Mouse (Mus musculus) G1E (cell line): Measurements from ENCODE around the gene Gm49368. TPM values are rescaled to one million over a fixed set of nuclear protein-coding genes. Genes with fewer than 3 reads are reported as not detected.
"Not testable (repeated sequence)": the region's sequence is repeated elsewhere in the genome, so short reads cannot be mapped to it uniquely, and the experiment has no call there.

ENCODE experiments used
- ATAC-seq: 2 replicates; pipeline ENCODE4 v1.8.0; 2016; ENCODE audit warnings: mild to moderate bottlenecking; ENCODE audit not compliant: insufficient number of reproducible peaks, poor library complexity, low FRiP score, severe bottlenecking; ENCODE audit errors: extremely low read depth
- DNase-seq: peaks from one replicate; pipeline ENCODE4 v3.0.0; 2012; ENCODE audit warnings: low spot score
- H3K27me3 ChIP-seq: 2 replicates; pipeline ENCODE4 v1.6.1; 2012; ENCODE audit warnings: mild to moderate bottlenecking, low read length, inconsistent platforms; ENCODE audit not compliant: insufficient read depth
- H3K36me3 ChIP-seq: replicated peaks from 2 replicates; pipeline ENCODE3; 2012; ENCODE audit warnings: mild to moderate bottlenecking, inconsistent platforms
- H3K4me1 ChIP-seq: 2 replicates; pipeline ENCODE4 v1.6.1; 2012; ENCODE audit warnings: low read depth, low read length, inconsistent platforms, mixed read lengths; ENCODE audit not compliant: insufficient read depth
- H3K4me3 ChIP-seq: 2 replicates; pipeline ENCODE4 v1.5.1; 2012; ENCODE audit warnings: low read depth, mild to moderate bottlenecking, inconsistent platforms, low read length, moderate library complexity, mixed read lengths
- H3K9me3 ChIP-seq: replicated peaks from 2 replicates; pipeline ENCODE4 v1.6.1; 2012; ENCODE audit warnings: inconsistent platforms
- CTCF ChIP-seq: IDR thresholded peaks from 2 replicates; pipeline ENCODE4 v1.5.1; 2012; ENCODE audit warnings: low read depth, low read length, inconsistent platforms, mixed read lengths
- GATA1 ChIP-seq: IDR thresholded peaks from 2 replicates; pipeline ENCODE4 v1.6.1; 2012; ENCODE audit warnings: borderline replicate concordance, low read length, inconsistent platforms, mixed read lengths
- GATA2 ChIP-seq: IDR thresholded peaks from 2 replicates; pipeline ENCODE4 v1.6.1; 2012; ENCODE audit warnings: low read depth, low read length, inconsistent platforms, borderline replicate concordance
- POLR2AphosphoS5 ChIP-seq: IDR thresholded peaks from 2 replicates; pipeline ENCODE4 v1.6.1; 2012; ENCODE audit warnings: low read depth, low read length, inconsistent platforms; ENCODE audit not compliant: insufficient replicate concordance
- TAL1 ChIP-seq: conservative IDR thresholded peaks from 2 replicates; pipeline ENCODE4 v1.6.1; 2012; ENCODE audit warnings: low read depth, low read length, inconsistent platforms, mixed read lengths
- polyA plus RNA-seq: library from polyadenylated mRNA; stranded (reverse); fragments of >175 nt; gene quantifications from 2 replicates; pipeline ENCODE4 v1.2.3, GENCODE M21; 2012
- total RNA-seq, 2 experiments: library from RNA; stranded (forward) in 1 of 2; stranded (reverse) in 1 of 2; fragments of 200-1000 nt in 1 of 2; fragments of >200 nt in 1 of 2; fragmentation: Nextera tagmentation in 1 of 2; gene quantifications; 2 replicates each; pipeline ENCODE4 v1.2.3; 2014 to 2017

Gm49368 gene
- not detected in 2 replicates for total RNA-seq (2014; fragmentation: Nextera tagmentation)
- total RNA-seq (2017): not detected in 2 replicates
- polyA plus RNA-seq: 0.03 TPM in 1 of 2 replicates, not detected in the other

DNA sequence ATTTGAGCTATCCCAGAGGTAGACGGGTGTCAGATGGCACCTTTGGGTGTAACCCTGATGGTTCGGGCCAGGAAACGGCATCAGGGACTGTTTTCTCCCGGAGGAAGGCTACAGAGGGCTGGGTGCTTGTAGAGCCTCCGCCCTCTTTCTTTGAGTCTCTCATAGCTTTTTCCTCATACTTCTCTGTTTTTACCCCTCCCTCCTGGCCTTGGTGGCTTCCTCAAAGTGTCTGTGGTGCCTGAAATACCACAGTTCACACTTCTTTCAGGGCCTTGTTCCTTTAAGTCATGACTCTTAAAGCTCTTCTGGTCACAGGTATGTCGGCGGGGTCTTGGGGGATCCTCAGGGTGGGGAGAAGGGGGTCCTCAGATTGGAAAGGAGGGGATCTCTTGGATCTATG is at the start of gene Gm49368, which contains the start of gene Itgam:
Gene Gm49368, plus strand, starts transcription at position 228 of the 400 bp plus-strand sequence.
Gene Itgam, plus strand, starts transcription at position 185 of the 400 bp plus-strand sequence.
- Histone ChIP-seq H3K9me3 (no peaks in the 10 kb centered on the region), H3K27me3 (peaks cover 13% of the 10 kb centered on the region), H3K4me1 (peaks cover 2% of the 10 kb centered on the region; the same call in 1 of the 2 replicates), H3K4me3 (no peak within 1 kb of the TSS), H3K36me3 (no peaks in the 10 kb centered on the region)
- DNase-seq (no peak), ATAC-seq (no peak)
- TF ChIP-seq GATA1: no peak
- TF ChIP-seq TAL1: no peak
- no peak for TF ChIP-seq POLR2AphosphoS5
- TF ChIP-seq CTCF: no peak
- TF ChIP-seq GATA2: no peak

DNA sequence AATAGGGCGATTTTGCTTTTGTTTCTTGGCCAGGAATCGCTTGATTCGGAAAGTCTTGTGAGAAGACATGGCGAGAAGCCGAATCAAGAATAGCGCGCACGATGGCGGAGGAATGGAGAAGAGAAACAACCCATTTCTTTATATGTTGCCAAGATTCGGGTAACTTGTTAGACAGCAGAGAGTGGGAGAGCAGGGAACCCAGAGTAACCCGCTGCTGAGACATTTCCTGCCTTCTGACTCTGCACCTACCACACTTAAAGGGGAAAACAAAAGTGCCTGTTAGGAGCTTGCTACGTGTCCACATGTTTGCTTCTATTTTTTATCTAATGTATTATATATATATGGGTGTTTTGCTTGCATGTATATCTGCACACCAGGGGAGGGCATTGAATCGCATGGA is 49.4 kb upstream of the Gm49368 start:
- H3K36me3 ChIP-seq: no peaks in the 10 kb centered on the region
- no peak overlapping the region for H3K4me3 ChIP-seq
- ATAC-seq (no peak), DNase-seq (no peak)
- TF ChIP-seq GATA2: no peak
- TF ChIP-seq TAL1: no peak
- H3K4me1 ChIP-seq: no peaks in the 10 kb centered on the region
- H3K9me3 ChIP-seq: no peaks in the 10 kb centered on the region
- H3K27me3 ChIP-seq: peaks cover 32% of the 10 kb centered on the region

DNA sequence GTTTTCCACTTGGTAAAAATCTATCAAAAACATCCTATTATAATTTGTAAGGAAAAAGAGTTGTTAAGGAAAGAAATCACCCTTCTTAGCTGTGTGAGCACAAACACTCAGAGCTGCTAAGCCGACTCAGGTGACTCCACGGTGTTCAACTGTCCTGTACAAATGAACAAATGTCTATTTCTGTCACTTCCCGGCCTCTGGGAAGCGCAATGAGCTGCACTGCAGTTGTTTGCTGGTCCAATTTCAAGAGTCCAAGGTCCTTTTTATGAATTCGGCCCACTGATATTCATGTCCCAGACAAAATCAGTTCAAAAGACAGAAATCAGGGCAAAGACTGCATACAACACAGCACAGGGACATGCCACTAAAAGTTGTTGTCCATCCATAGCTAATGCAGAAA is 46.3 kb upstream of the Gm49368 start:
- H3K9me3 ChIP-seq, ATAC-seq, DNase-seq, H3K4me1 ChIP-seq, H3K36me3 ChIP-seq, H3K4me3 ChIP-seq: not testable (repeated sequence)
- peaks cover 17% of the 10 kb centered on the region for H3K27me3 ChIP-seq

DNA sequence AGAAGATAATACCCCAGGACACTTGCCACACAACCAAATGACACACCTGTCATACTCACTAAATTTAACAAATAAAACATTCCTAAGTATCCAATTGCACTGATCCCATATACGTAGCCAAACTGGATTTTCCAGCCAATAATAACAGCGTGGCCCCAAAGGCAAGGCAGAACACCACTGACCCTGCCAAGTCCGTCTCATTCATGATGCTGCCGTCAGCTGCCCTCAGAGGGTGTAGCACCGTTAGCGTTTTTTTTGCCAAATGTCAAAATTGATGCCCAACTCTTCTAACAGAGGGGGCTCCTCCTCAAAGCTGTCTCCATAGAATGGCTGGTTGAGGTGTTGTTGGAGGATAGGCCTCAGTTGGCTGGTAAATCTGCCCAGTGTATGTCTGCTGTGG is 45.8 kb upstream of the Gm49368 start:
- Histone ChIP-seq H3K4me1 (no peaks in the 10 kb centered on the region), H3K4me3 (no peak overlapping the region), H3K9me3 (no peaks in the 10 kb centered on the region), H3K36me3 (no peaks in the 10 kb centered on the region), H3K27me3 (peaks cover 17% of the 10 kb centered on the region)
- ATAC-seq (no peak), DNase-seq (no peak)
- TF ChIP-seq GATA2 (no peak), GATA1 (no peak), CTCF (no peak), POLR2AphosphoS5 (no peak), TAL1 (no peak)

DNA sequence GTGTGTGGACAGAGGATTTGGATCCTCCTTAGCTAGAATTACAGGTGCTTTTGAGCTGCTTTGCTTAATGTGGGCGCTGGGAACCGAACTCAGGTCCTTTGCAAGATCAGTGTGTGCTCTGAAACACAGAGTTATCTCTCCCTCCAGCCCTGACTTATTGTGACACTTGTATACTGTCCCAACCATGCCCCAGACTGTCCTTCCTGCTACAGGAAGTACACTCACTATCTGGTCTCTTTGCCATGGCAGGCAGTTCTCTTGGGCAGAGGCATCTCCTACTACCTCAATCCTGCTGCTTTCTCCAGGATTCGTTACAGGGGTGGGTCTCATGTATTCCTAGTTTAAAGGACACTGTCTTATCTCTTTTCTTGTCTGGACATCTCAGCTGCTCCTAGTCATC is 44.2 kb upstream of the Gm49368 start:
- Histone ChIP-seq H3K4me1 (no peaks in the 10 kb centered on the region), H3K4me3 (no peak overlapping the region), H3K9me3 (no peaks in the 10 kb centered on the region), H3K27me3 (peaks cover 11% of the 10 kb centered on the region), H3K36me3 (no peaks in the 10 kb centered on the region)
- no peak for TF ChIP-seq POLR2AphosphoS5
- TF ChIP-seq GATA2: no peak
- TF ChIP-seq CTCF: no peak
- no peak for TF ChIP-seq TAL1
- no peak for TF ChIP-seq GATA1
- no peak for DNase-seq
- ATAC-seq: no peak

DNA sequence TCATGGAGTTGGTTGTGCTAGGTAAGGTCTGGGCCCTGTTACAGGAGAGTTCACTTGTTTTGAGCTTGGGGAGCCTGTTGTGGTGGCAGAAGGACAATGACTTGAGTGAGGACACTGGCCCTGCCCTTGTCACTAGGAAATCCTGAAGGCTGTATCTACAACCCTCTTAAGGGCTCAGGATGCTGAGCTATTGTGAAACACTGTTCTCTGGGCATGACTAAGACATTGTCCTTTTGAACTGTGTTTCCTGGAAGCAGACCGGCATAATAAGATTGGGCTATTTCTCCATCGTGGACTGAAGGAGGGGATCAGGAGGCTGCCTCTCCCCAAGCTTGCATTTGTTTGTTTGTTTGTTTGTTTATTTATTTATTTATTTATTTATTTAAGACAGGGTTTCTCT is 43.3 kb upstream of the Gm49368 start:
- Histone ChIP-seq H3K9me3 (no peaks in the 10 kb centered on the region), H3K27me3 (peaks cover 11% of the 10 kb centered on the region), H3K36me3 (no peaks in the 10 kb centered on the region), H3K4me1 (no peaks in the 10 kb centered on the region), H3K4me3 (no peak overlapping the region)
- no peak for ATAC-seq
- no peak for DNase-seq
- no peak for TF ChIP-seq TAL1
- TF ChIP-seq POLR2AphosphoS5: no peak
- no peak for TF ChIP-seq GATA2
- no peak for TF ChIP-seq CTCF
- no peak for TF ChIP-seq GATA1

DNA sequence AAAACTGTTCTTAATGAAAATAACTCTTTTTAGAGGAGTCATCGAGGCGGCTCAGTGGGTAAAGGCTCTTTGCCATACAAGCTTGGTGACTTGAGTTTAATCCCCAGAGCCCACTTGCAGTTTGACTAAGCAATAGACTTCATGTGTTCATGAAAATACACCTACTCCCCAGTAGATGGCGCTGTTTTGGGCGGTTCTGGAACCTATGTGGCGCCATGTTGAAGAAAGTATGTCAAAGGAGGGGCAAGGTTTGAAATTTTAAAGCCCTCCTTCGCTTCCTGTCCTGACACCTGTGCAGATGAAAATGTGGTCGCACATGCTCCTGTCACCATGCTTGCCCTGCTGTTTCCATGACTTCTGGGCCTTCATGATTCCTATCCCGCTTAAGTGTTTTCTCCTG is 39.5 kb upstream of the Gm49368 start:
- DNase-seq (no peak), ATAC-seq (no peak)
- no peak overlapping the region for H3K4me3 ChIP-seq
- H3K27me3 ChIP-seq: no peaks in the 10 kb centered on the region
- no peak for TF ChIP-seq TAL1
- no peak for TF ChIP-seq POLR2AphosphoS5
- peak; percentile 75 for TF ChIP-seq CTCF
- H3K9me3 ChIP-seq: no peaks in the 10 kb centered on the region
- H3K4me1 ChIP-seq: no peaks in the 10 kb centered on the region
- H3K36me3 ChIP-seq: no peaks in the 10 kb centered on the region
